Mouse (Mus musculus) natural killer cell, adult 2 months (primary cell): ENCODE data around the gene Ubac2.

Experiments
- DNase-seq, 2 experiments: peaks; one replicate each; pipeline ENCODE4 v3.0.0; 2022; ENCODE audit warnings: low spot score in 2 of 2

Gene Ubac2

GRCm38 (mm10) chr14:122000346-122001105, 122.1 kb downstream of the Ubac2 start:
- no peak for DNase-seq

GRCm38 (mm10) chr14:122002224-122002623, 123.8 kb downstream of the Ubac2 start:
- no peak for DNase-seq

DNA sequence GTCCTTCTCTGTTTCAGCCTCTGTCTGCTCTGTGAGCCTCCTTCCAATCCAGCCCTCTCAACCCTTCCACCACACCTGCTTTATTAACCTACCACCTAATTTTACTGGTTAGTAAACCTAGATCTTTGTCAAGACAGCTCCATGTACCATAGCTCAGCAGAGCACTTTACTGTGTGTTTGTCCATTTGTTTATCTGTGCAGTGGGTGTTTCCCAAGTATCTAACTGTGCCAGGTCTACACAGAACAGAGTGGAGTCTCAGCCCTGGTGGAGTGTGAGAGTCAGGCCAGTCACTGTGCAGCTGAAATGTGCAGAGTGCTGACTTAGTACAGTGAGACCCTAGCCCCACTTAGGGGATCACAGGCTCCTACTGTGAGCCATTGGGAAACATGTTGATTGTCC, 125.4 kb downstream of the Ubac2 start:
- DNase-seq: no peak

DNA sequence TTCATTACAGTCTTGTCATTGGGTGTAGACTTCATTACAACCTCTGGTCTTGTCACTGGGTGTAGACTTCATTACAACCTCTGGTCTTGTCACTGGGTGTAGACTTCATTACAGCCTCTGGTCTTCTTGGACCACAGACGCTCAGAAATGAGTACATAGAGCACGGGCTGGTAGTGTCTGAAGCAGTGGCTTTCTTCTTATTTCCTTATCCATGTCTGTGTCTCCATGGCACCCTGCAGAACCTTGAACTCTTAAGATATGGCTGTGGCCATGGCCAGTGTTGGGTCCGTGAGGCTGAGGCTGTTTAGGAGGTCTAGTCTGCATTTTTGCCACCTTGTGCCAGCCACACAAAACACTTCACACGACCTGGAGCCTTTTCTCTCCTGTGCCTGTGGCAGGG, 129.8 kb downstream of the Ubac2 start:
- no peak for DNase-seq

GRCm38 (mm10) chr14:122009502-122009901, 131.1 kb downstream of the Ubac2 start:
- DNase-seq: peak; percentile 40 to 81

DNA sequence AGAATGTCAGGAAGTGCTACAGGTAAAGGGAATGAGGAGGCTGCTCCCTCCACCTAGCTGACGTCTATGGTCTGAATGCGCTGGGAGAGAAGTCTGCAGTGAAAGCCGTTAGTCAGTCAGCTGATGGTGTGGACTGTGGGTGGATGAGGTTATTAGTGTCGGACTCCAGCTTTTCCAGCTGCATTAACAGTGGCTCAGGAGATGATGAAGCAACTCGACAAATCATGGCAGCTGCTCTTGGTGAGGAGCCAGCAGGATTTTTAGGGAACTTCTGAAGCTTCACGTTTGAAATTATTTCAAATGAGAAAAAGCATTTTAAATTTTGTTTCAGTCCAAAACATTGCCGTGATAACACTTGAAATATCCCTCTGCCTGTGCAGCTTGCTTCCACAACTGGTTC, 131.9 kb downstream of the Ubac2 start:
- no peak for DNase-seq

DNA sequence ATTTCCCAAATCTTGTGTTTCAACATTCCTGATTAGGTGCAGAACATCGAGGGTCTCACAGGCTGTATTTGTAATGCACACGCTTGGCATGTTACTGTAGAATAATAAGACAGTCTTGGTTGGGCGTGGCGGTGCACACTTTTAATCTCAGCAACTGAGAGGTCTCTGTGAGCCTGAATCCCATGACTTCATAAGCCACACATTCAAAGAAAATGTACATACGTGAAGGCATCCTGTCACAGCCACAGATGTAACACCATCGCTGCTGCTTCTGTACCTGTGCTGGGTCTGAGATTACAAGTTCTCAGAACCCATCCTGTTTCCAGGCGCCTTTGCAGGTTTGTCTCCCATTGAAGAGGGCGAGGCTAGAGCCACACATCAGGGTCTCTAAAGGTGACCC, 133.3 kb downstream of the Ubac2 start:
- DNase-seq: no peak

DNA sequence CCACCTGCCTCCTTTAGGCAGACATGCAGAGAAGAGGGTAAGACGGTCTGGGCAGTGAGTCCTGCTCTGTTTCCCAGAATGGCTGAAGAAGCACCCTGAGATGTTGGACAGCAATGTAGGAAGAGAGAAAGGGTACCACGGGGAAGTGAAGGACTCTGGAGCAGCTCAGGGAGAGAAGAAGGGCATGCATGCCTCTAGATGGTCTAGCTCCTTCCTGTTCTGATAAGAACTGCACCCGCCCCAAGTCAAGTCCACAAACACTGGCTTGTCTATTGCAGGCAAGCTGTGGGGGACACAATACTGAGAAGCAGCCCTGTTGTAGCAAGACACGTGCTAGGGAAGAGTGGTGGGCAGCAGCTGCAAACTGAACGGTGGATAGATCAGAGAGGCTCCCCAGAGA, 133.8 kb downstream of the Ubac2 start:
- DNase-seq: no peak

DNA sequence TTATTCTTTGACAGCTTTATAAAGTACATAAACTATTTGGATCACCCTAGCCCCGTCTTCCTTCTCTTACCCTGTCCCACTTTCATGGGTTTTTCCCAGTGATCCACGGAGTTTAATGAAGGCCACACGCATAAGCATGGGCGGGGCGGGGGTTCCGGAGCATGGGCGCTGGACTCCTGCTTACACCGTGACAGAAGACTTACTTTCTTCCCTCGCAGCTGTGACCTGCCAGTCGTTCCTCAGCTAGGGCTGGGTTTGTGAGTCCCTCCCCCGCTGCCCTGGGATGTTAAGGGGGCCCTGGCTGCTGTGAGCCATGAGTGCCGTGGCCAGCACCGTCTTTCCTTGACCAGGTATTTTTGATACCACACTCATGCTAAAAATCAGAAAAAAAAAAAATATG, 134.4 kb downstream of the Ubac2 start:
- no peak for DNase-seq

GRCm38 (mm10) chr14:122013417-122013951, 135.1 kb downstream of the Ubac2 start:
- DNase-seq: peak in 1 of 2 experiments; percentile 64

- no peak for DNase-seq
These were observed 139.5 kb downstream of the Ubac2 start for GRCm38 (mm10) chr14:122017958-122018357.

DNA sequence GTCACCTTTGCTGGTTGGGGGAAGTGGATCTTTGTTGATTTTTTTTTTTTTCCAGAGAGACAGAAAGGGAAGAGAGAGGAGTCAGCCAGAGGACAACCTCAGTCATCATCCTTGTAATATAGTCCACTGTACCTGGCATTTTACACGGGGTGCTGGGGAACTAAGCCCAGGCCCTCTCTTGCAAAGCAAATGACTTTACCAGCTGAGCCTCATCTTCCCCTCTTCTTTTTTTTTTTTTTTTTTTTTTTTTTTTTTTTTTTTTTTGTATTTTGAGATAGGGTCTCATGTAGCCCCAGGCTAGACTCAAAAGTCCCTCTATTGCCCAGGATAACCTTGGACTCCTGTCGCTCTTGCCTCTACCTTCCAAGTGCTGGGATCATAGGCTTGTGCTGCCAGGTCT, 141.0 kb downstream of the Ubac2 start:
- no peak for DNase-seq

DNA sequence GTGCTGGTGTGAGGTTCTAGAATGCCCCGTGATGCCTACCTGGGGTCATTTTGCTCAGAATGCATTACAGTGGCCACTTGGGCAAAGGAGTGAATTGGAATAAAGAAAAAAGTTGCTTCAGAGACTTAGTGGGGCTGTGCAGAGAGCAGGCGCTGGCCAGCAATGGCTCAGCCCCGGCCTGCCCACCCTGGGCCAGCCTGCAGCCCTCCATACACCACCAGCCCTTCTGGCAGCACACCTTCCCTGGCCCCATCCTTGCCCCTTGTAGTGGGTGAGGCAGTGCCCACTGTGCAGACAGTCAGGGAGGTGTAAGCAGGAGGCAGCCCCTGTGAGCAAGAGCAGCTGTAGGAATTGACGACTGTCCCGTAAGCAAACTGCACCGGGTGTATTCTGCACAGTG, 142.1 kb downstream of the Ubac2 start:
- no peak for DNase-seq

DNA sequence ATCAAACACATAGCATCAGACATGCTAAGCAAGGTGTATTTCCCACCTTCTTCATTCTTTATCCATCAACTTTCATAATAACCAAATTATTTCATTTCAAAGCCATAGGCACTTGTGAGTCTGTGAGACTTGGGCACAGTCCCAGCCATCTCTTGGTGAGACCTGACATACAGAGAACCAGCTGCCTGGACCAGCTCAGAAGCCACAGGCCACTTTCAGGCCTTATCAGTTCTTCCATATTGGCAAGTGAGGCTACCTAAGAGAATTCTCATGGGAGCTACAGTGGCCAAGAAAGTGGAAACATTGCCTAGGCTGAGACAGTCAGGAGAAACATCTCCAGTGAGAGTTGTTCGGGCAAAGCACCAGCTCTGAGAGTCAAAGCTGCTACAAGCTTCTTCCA, 144.6 kb downstream of the Ubac2 start:
- DNase-seq: no peak

DNA sequence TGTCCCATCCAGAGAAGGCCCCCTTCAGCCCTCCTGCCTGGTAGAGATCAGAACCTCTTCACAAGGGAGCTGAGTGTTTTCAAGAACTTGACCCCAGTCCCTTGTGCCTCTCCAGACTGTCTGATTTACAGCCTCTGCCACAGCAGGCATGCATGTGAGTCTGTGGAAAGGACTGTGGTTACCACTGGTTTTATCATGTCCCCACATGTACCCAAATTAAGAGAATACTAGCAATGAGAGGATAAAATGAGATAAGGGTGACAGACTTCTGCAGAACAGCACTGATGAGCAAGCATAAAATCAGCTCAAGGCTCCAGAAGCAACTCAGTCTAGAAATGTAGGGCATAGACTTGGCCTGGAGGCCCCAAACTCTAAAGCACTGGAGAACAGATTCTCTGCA, 145.5 kb downstream of the Ubac2 start:
- DNase-seq: no peak

DNA sequence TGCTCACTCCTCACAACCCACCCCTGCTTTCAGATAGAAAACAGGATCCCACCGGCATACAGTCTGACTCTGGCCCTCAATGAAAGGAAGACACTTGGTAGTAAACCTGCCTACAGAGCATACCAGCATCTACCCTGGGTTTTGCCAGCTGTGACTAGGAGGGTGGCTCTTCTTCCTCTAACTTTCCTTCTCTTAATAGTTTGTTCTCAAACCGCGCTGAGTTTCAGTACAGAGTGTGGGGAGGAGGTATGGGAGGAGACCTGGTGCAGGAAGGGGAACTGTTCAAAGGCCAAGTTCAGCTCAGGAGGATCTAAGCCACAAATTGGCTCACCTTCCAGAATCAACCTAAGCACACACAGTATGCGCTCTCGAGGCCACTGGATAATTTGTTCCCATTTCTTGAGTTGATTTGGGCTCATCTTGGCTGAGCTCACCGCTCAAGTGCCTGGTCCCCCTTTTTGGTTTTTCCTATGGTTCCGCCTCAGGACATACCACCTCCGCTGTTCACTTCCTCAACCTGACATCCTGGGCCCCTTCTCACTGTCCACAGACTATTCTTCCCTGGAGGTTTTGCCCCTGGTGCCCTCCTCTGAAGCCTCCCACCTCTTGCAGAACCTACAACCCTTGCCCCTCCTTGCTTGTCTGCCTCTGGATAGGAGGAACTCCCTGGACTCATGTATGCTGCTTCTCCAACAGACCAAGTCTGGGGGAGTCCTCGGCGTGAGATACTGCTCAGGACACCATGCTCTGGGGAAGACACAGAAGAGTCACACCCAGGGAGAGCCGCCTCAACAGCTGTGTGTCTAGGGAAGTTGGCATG, 150.7 kb downstream of the Ubac2 start:
- DNase-seq: peak in 1 of 2 experiments; percentile 59

- DNase-seq: no peak
These were observed 151.4 kb downstream of the Ubac2 start for GRCm38 (mm10) chr14:122029851-122030250.

- no peak for DNase-seq
These were observed 153.6 kb downstream of the Ubac2 start for GRCm38 (mm10) chr14:122032045-122032444.

DNA sequence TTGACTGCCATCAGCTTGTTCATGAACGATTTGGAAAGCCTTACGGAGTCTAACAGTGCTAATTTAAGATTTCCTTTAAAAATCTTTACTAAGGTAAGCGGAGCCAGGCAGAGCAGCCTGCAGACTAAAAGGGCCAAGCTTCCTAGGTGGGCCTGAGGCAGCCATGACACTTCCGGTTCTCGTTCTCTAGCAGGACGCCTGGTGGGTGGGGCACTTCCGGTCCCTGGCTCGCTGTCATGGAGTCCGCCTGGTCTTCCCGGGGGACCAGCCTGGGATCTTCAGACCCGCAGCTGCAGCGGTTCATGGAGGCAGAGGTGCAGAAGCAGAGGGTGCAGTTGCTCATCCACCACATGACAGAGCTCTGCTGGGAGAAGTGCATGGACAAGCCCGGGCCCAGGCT, 156.0 kb downstream of the Ubac2 start, which contains the start of gene Timm8a2:
TSS of gene Timm8a2 (plus strand) at position 224 of the 400 bp plus-strand sequence.
- DNase-seq: no peak

DNA sequence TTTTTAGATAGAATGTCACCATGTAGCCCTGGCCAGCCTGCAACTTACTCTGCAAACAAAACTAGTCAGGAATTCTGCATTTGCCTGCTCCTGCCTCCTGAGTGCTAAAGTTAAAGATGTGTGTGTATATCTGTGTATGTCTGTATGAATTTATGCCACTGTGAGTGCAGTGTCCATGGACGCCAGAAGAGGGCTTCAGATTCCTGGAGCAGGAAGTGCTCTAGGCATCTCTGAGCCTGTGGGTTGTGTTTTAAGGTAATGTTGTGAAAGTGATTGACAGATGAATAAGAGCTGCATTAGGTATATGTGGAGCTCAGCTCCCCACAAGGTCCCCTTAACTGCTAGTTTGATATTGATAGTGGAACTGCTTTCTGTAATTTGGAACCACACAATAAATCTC, 156.8 kb downstream of the Ubac2 start:
- no peak for DNase-seq

DNA sequence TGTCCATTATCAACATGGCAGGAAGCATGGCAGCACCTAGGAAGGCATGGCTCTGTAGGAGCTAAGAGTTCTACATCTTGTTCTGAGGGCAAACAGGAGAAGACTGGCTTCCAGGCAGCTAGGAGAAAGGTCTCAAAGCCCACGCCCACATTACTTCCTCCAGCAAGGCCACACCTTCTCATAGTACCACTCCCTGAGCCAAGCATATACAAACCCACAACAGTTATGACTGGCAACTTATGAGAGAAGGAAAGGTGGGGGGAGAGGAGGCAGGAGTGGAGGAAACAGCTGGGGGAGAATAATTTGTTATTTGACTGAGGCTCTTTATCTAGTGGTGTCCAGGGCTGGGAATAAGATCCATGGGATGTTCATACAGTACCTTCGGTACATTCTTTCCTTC, 157.4 kb downstream of the Ubac2 start:
- no peak for DNase-seq

DNA sequence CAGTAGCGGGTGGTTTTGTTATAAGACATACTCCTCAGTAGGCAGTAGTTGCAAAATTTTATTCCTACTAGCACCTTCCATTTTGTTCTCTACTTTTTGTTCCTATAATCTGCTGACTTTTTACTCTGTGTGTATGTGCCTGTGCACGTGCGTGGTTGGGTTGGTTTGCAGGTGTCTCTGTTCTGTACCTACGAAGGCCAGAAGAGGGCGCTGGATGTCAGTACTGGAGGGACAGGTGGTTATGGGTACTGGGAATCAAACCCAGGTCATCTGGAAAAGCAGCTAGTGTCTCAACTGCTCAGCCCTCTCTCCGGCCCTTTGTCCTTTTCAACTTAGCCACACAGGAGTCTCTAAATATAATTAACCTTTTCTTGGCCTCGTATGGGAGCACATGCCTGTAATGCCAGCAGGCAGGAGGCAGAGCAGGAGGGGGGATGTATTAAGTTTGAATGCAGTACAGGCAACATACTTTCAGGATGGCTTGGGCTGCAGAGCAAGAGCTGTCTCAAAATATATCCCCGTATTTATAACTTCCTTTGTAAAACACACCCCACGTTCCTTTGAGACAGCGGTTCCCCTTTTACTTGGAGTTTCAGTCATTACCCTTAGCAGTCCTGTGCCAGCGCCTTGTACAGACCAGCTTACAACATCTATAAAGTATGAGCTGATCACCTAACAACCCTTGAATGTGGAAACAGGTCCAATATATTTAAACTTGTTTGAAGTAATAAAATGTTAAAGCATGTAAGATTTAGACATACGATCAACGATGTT, 160.6 kb downstream of the Ubac2 start:
- DNase-seq: no peak
